Comparison of ENCODE assay signal across 1 mouse cellular context in the genomic region with DNA sequence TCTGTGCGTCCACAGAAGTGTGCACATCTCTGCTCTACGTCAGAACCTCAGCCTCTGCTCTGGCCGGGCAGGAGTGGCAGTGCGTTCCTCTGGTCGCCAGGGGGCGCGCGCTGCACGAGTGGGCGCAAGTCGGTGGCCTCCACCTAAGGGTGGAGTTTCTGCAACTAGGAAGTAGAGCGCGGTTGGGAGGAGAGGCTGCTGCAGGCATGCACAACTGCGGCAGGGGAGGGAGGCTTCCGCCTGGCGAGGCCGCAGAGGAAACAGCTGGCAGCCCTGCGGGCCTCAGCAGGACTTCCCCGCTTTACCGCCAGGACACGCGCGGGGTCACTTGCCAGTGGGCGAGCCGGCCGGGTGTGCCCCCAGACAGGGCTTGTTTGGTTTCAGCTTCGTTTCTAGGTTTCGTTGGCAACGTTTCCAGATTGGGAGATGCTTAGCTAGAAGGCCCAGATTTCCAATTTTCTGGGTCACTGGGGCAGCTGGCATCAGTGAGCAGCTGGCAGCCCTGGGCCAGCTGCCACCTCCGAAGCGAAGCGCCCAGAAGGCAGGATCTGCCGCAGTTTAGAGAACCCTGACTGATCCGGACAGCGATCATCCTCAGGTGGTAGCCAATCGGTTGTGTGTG.
TF ChIP-seq lines count a peak whose summit lies in the region.

No protein-coding gene starts in this region.

TF ChIP-seq in MEL, 35 proteins besides CTCF, POLR2A, EP300 and RAD21 (continued from another document):
- TF ChIP-seq MEF2A (IDR thresholded peaks at IDR 0.05; ENCODE audit: extremely low read depth, insufficient replicate concordance, low read depth, low read length, poor library complexity, severe bottlenecking), result no peak
- TF ChIP-seq MAZ (IDR thresholded peaks at IDR 0.05; ENCODE audit: low read depth, low read length), result no peak
- peak; percentile 72 for TF ChIP-seq MXI1 (IDR thresholded peaks at IDR 0.05; ENCODE audit: low read depth, low read length)
- TF ChIP-seq UBTF (IDR thresholded peaks at IDR 0.05; ENCODE audit: borderline replicate concordance, insufficient read depth, low read depth, low read length), result no peak
- TF ChIP-seq TCF12 (IDR thresholded peaks at IDR 0.05; ENCODE audit: low read depth, low read length), result peak; percentile 37; the same call in 1 of the 2 replicates
- no peak for TF ChIP-seq POLR2AphosphoS5 (IDR thresholded peaks at IDR 0.05; ENCODE audit: borderline replicate concordance, low read depth, low read length)
- no peak for TF ChIP-seq JUND (IDR thresholded peaks at IDR 0.05; ENCODE audit: low read depth, low read length)
- TF ChIP-seq USF1 (IDR thresholded peaks at IDR 0.05; ENCODE audit: low read depth, low read length), result no peak
- peak; percentile 87 for TF ChIP-seq SMC3 (IDR thresholded peaks at IDR 0.05; ENCODE audit: low read depth, low read length)
- TF ChIP-seq NRF1 (IDR thresholded peaks at IDR 0.05; ENCODE audit: insufficient read depth, low read depth, low read length, poor library complexity, severe bottlenecking), result peak; percentile 30; the same call in 1 of the 2 replicates
- no peak for TF ChIP-seq ZKSCAN1 (IDR thresholded peaks at IDR 0.05; ENCODE audit: low read depth, low read length)
- no peak for TF ChIP-seq MYC (IDR thresholded peaks at IDR 0.05; ENCODE audit: low read depth, low read length)
- peak; percentile 85 for TF ChIP-seq ETS1 (IDR thresholded peaks at IDR 0.05; ENCODE audit: low read depth, low read length)
- peak; percentile 53; the same call in 1 of the 2 replicates for TF ChIP-seq MAX (IDR thresholded peaks at IDR 0.05; ENCODE audit: low read length)
- no peak for TF ChIP-seq CHD2 (IDR thresholded peaks at IDR 0.05; ENCODE audit: low read length)
- TF ChIP-seq ELF1 (IDR thresholded peaks at IDR 0.05; ENCODE audit: low read depth, low read length), result peak; percentile 91
- TF ChIP-seq SIN3A (IDR thresholded peaks at IDR 0.05; ENCODE audit: low read length), result peak; percentile 80
